Mouse (Mus musculus): ENCODE results near the gene Tns4.

Gene Tns4

GRCm38 (mm10) chr11:99088486-99088885 lies 620 bp downstream of the Tns4 start:
- no peak for DNase-seq

- no peak for DNase-seq
Observed at GRCm38 (mm10) chr11:99084366-99084765, 4.7 kb downstream of the Tns4 start.

GRCm38 (mm10) chr11:99083516-99083915 lies 5.6 kb downstream of the Tns4 start:
- DNase-seq, result no peak

- no peak for DNase-seq
Observed at GRCm38 (mm10) chr11:99082098-99082497, 7.0 kb downstream of the Tns4 start.

GRCm38 (mm10) chr11:99081566-99081965 lies 7.5 kb downstream of the Tns4 start:
- DNase-seq, result no peak

- DNase-seq, result no peak
Observed at GRCm38 (mm10) chr11:99080902-99081543, 8.1 kb downstream of the Tns4 start.

- no peak for DNase-seq
Observed at GRCm38 (mm10) chr11:99077869-99078268, 11.2 kb downstream of the Tns4 start.

- DNase-seq, result no peak
Observed at GRCm38 (mm10) chr11:99076744-99077319, 12.3 kb downstream of the Tns4 start.

GRCm38 (mm10) chr11:99073781-99074180 lies 15.3 kb downstream of the Tns4 start:
- no peak for DNase-seq

GRCm38 (mm10) chr11:99071866-99072265 lies 17.2 kb downstream of the Tns4 start:
- DNase-seq, result no peak

- no peak for DNase-seq
Observed at GRCm38 (mm10) chr11:99068455-99068854, 20.7 kb downstream of the Tns4 start.

GRCm38 (mm10) chr11:99067591-99067990 lies 21.5 kb downstream of the Tns4 start:
- no peak for DNase-seq

GRCm38 (mm10) chr11:99065979-99066378 lies 23.1 kb downstream of the Tns4 start:
- DNase-seq, result peak; percentile 68

GRCm38 (mm10) chr11:99065353-99065752 lies 23.8 kb downstream of the Tns4 start:
- DNase-seq, result no peak

- DNase-seq, result no peak
Observed at GRCm38 (mm10) chr11:99063406-99064131, 25.5 kb downstream of the Tns4 start.

- no peak for DNase-seq
Observed at GRCm38 (mm10) chr11:99062661-99063060, 26.4 kb downstream of the Tns4 start.

- no peak for DNase-seq
Observed at GRCm38 (mm10) chr11:99060435-99060834, 28.7 kb downstream of the Tns4 start.

- no peak for DNase-seq
Observed at GRCm38 (mm10) chr11:99055571-99056452, 33.3 kb downstream of the Tns4 start.

GRCm38 (mm10) chr11:99055143-99055542 lies 34.0 kb downstream of the Tns4 start:
- no peak for DNase-seq

GRCm38 (mm10) chr11:99047643-99048042 lies 41.5 kb downstream of the Tns4 start:
- DNase-seq, result no peak

GRCm38 (mm10) chr11:99047120-99047519 lies 42.0 kb downstream of the Tns4 start:
- DNase-seq, result no peak

GRCm38 (mm10) chr11:99045159-99045889 lies 43.8 kb downstream of the Tns4 start:
- no peak for DNase-seq

Data from thymus, postnatal 25 days (tissue).